Mouse (Mus musculus) embryonic fibroblast, embryonic 13.5 days (primary cell): Measurements from ENCODE around the gene Rsph4a.
"Not testable (repeated sequence)": the region's sequence is repeated elsewhere in the genome, so short reads cannot be mapped to it uniquely, and the experiment has no call there.

Source experiments
- CTCF ChIP-seq: IDR thresholded peaks from 2 replicates; pipeline ENCODE4 v1.5.1; 2011; ENCODE audit warnings: mild to moderate bottlenecking, control low read depth, low read length, moderate library complexity, borderline replicate concordance; ENCODE audit not compliant: insufficient read depth
- POLR2A ChIP-seq: IDR thresholded peaks from 2 replicates; pipeline ENCODE4 v1.6.1; 2011; ENCODE audit warnings: low read depth, mild to moderate bottlenecking, control low read depth, low read length, moderate library complexity

GRCm38 (mm10) chr10:33882411-33882810 lies 22.5 kb upstream of the Rsph4a start:
- TF ChIP-seq CTCF, POLR2A: not testable (repeated sequence)
